ENCODE assay signal across 12 mouse cellular contexts in genomic region chr7:16610345-16610744, GRCm38 (mm10). TPM values are rescaled to one million over a fixed set of nuclear protein-coding genes. Genes with fewer than 3 reads are reported as not detected.
DNase-seq lines count a peak whose midpoint lies in the region; ATAC-seq and TF ChIP-seq lines count a peak whose summit lies in the region.
"Had no signal": no experiment of that assay in that cellular context is flagged by ENCODE, and none has a peak within 500 bp of the region (broad histone marks: within the 10 kb centered on the region; RNA-seq: fewer than 3 reads in every experiment).

No protein-coding gene starts in this region.

- no peaks in the 10 kb centered on the region for H3K36me3 ChIP-seq in forebrain, embryonic 13.5 days (ENCODE audit: poor library complexity, severe bottlenecking)
- H3K36me3 ChIP-seq in forebrain, embryonic 10.5 days (replicated peaks): peaks cover 52% of the 10 kb centered on the region
- peaks cover 4% of the 10 kb centered on the region; the same call in 1 of the 2 replicates for H3K36me3 ChIP-seq in hindbrain, embryonic 14.5 days (replicated peaks; ENCODE audit: control insufficient read depth, insufficient read depth)

- H3K27me3 ChIP-seq in forebrain, embryonic 13.5 days: no peaks in the 10 kb centered on the region
- H3K27me3 ChIP-seq in forebrain, embryonic 10.5 days (ENCODE audit: poor library complexity, severe bottlenecking): no peaks in the 10 kb centered on the region
- no peaks in the 10 kb centered on the region for H3K27me3 ChIP-seq in hindbrain, embryonic 14.5 days (ENCODE audit: control insufficient read depth, insufficient read depth, low read length)

- peak overlapping the region; percentile 87 for H3K4me2 ChIP-seq in forebrain, embryonic 13.5 days
- peak overlapping the region; percentile 69; the same call in 1 of the 2 replicates for H3K4me2 ChIP-seq in hindbrain, embryonic 14.5 days (replicated peaks)
- H3K4me2 ChIP-seq: liver, embryonic 11.5 days had no signal

- WGBS in forebrain, embryonic 13.5 days: 81% methylated on average over 2 of the region's 2 CpGs
- WGBS in forebrain, embryonic 10.5 days: 90% methylated on average over 2 of the region's 2 CpGs
- 79% methylated on average over 2 of the region's 2 CpGs for whole genome bisulfite sequencing in hindbrain, embryonic 14.5 days

- H3K9ac ChIP-seq in forebrain, embryonic 13.5 days: no peak overlapping the region
- no peak overlapping the region for H3K9ac ChIP-seq in hindbrain, embryonic 14.5 days

- ATAC-seq in forebrain, embryonic 13.5 days: no peak
- ATAC-seq in hindbrain, embryonic 14.5 days (ENCODE audit: low FRiP score): no peak
- ATAC-seq: intestine, postnatal 0 days had no signal

- no peak for TF ChIP-seq CTCF in layer of hippocampus, adult 2 months (conservative IDR thresholded peaks at IDR 0.05)

- H3K4me1 ChIP-seq in forebrain, embryonic 13.5 days: peaks cover 49% of the 10 kb centered on the region
- H3K4me1 ChIP-seq in forebrain, embryonic 10.5 days: peaks cover 46% of the 10 kb centered on the region
- peaks cover 42% of the 10 kb centered on the region for H3K4me1 ChIP-seq in hindbrain, embryonic 14.5 days (replicated peaks; ENCODE audit: control insufficient read depth, insufficient read depth, low read length)

- no peak overlapping the region for H3K4me3 ChIP-seq in forebrain, embryonic 13.5 days
- H3K4me3 ChIP-seq in forebrain, embryonic 10.5 days: no peak overlapping the region
- peak overlapping the region; percentile 95; the same call in 1 of the 2 replicates for H3K4me3 ChIP-seq in layer of hippocampus, adult 2 months
- no peak overlapping the region for H3K4me3 ChIP-seq in hindbrain, embryonic 14.5 days (replicated peaks; ENCODE audit: low read length)
- H3K4me3 ChIP-seq: erythroblast, embryonic 14.5 days had no signal

- DNase-seq in forebrain, embryonic 10.5 days (ENCODE audit: extremely low spot score, low spot score): no peak
- no peak for DNase-seq in layer of hippocampus, adult 2 months (ENCODE audit: low spot score in 2 of 2)
- DNase-seq in layer of hippocampus, adult 18-20 months (ENCODE audit: low spot score in 2 of 2): no peak
- DNase-seq in hindbrain, embryonic 14.5 days (ENCODE audit: low spot score): no peak
- DNase-seq in lung, postnatal 4 days: peak; percentile 40 to 75
- no peak for DNase-seq in right cerebral cortex, postnatal 14 days
- no peak for DNase-seq in spleen, postnatal 4 days (ENCODE audit: low spot score in 2 of 2)
- DNase-seq: kidney, postnatal 4 days had no signal

- no peaks in the 10 kb centered on the region for H3K9me3 ChIP-seq in forebrain, embryonic 13.5 days (replicated peaks)
- no peaks in the 10 kb centered on the region; the same call in 1 of the 2 replicates for H3K9me3 ChIP-seq in forebrain, embryonic 10.5 days
- H3K9me3 ChIP-seq in hindbrain, embryonic 14.5 days (ENCODE audit: control insufficient read depth, low read length): no peaks in the 10 kb centered on the region

- H3K27ac ChIP-seq in forebrain, embryonic 13.5 days: 0 out of 2 replicates have a peak overlapping the region, but pooled peaks have one; percentile 2
- no peak overlapping the region for H3K27ac ChIP-seq in forebrain, embryonic 10.5 days
- H3K27ac ChIP-seq in layer of hippocampus, adult 2 months: peak overlapping the region; percentile 11
- no peak overlapping the region for H3K27ac ChIP-seq in hindbrain, embryonic 14.5 days

RNA-seq across cellular contexts. Expression of gene Arhgap35, which starts 4.4 kb away (rescaled TPM):
- polyA plus RNA-seq in forebrain, embryonic 13.5 days (2015; fragmentation: Nextera tagmentation; extraction: Ambion mirVana): 29.1 and 34.1 TPM in 2 replicates
- 30.3 and 32.2 TPM in 2 replicates for polyA plus RNA-seq in forebrain, embryonic 10.5 days (2016; fragmentation: Nextera tagmentation; extraction: Ambion mirVana)
- 100 to 1,000 TPM; 124 to 128 TPM for total RNA-seq in layer of hippocampus, adult 2 months (2021)
- 100 to 1,000 TPM; 125 to 128 TPM for total RNA-seq in layer of hippocampus, adult 18-20 months (2021)
- polyA plus RNA-seq in hindbrain, embryonic 14.5 days (2014; fragmentation: Nextera tagmentation; extraction: Ambion mirVana): 39.7 and 41.6 TPM in 2 replicates

Comparison
In these comparisons a context has a peak if more than half of its experiments do, and no peak if none do; other contexts are left out.
1. H3K27ac ChIP-seq: peak in forebrain, embryonic 13.5 days (single experiment) and layer of hippocampus, adult 2 months (single experiment); none in forebrain, embryonic 10.5 days (single experiment) and hindbrain, embryonic 14.5 days (single experiment).
2. DNase-seq: peak in lung, postnatal 4 days (2 of 2); none in forebrain, embryonic 10.5 days (single experiment), layer of hippocampus, adult 2 months (0 of 2), layer of hippocampus, adult 18-20 months (0 of 2), hindbrain, embryonic 14.5 days (single experiment), right cerebral cortex, postnatal 14 days (single experiment) and spleen, postnatal 4 days (0 of 2).